13 mouse cellular contexts compared by ENCODE assay signal in the genomic region with DNA sequence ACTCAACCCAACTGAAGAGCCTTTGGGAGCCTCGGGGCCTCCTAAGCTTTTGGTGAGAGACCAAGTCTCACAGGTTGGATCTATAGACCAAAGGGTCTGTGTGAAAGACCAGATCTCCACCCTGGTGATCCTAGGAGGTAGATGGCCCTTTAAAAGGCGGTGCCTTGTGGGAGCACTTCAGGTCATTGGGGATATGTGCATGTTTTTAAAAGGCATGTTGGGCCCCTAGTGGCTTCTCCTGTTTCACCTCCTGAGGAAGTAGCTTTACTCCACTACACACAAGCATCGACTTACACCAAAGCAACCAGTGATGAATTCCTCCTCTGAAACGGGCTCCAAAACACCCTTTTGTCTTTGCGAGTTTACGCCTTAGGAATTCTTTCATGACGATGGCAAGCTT.
DNase-seq lines count a peak whose midpoint lies in the region; ATAC-seq and TF ChIP-seq lines count a peak whose summit lies in the region.
"Had no signal": no experiment of that assay in that cellular context is flagged by ENCODE, and none has a peak within 500 bp of the region (broad histone marks: within the 10 kb centered on the region; RNA-seq: fewer than 3 reads in every experiment).

No protein-coding gene starts in this region.

- H3K4me1 ChIP-seq in kidney, postnatal 0 days (replicated peaks; ENCODE audit: insufficient read depth, low read length): no peaks in the 10 kb centered on the region
- peaks cover 25% of the 10 kb centered on the region for H3K4me1 ChIP-seq in limb, embryonic 15.5 days
- no peaks in the 10 kb centered on the region for H3K4me1 ChIP-seq in midbrain, embryonic 15.5 days
- H3K4me1 ChIP-seq: liver, embryonic 15.5 days had no signal

- peak; percentile 88 for DNase-seq in kidney, postnatal 0 days (ENCODE audit: low spot score)
- DNase-seq in kidney, postnatal 14 days: no peak
- peak; percentile 69 for DNase-seq in embryo, embryonic 10 days (ENCODE audit: low spot score)
- DNase-seq in embryo, embryonic 9.5 days (ENCODE audit: extremely low spot score): peak; percentile 34
- no peak for DNase-seq in gastrocnemius, postnatal 14 days
- DNase-seq: cerebellum, adult 11-12 months; forebrain, postnatal 0 days had no signal

- 13% methylated on average over 7 of the region's 7 CpGs for WGBS in kidney, postnatal 0 days
- WGBS in limb, embryonic 15.5 days: 47% methylated on average over 7 of the region's 7 CpGs
- WGBS in midbrain, embryonic 15.5 days: 85% methylated on average over 7 of the region's 7 CpGs

- intact Hi-C loops in gastrocnemius, postnatal 14 days (cut with DNase I; ENCODE audit: low total_unique reads): loop anchor here (10.0 kb wide), 1 partner anchor 986 kb away; no protein-coding TSS in a partner anchor

- peak; percentile 44 for ATAC-seq in kidney, postnatal 0 days (replicated peaks; ENCODE audit: low FRiP score, low read depth)
- no peak for ATAC-seq in limb, embryonic 15.5 days (ENCODE audit: insufficient number of reproducible peaks, low FRiP score, low TSS enrichment, low read depth)
- ATAC-seq in midbrain, embryonic 15.5 days (replicated peaks): no peak
- ATAC-seq: forebrain, postnatal 0 days; inflammation-experienced regulatory T-cells, adult 6 months; midbrain, embryonic 13.5 days had no signal

- no peak overlapping the region for H3K4me3 ChIP-seq in kidney, postnatal 0 days (replicated peaks; ENCODE audit: low read depth, low read length)
- H3K4me3 ChIP-seq in limb, embryonic 15.5 days: no peak overlapping the region
- H3K4me3 ChIP-seq in midbrain, embryonic 15.5 days: no peak overlapping the region
- H3K4me3 ChIP-seq: left cerebral cortex, adult 2 months; liver, embryonic 15.5 days; midbrain, embryonic 13.5 days had no signal

- H3K36me3 ChIP-seq in kidney, postnatal 0 days (ENCODE audit: insufficient read depth, low read length): no peaks in the 10 kb centered on the region
- no peaks in the 10 kb centered on the region for H3K36me3 ChIP-seq in limb, embryonic 15.5 days
- no peaks in the 10 kb centered on the region for H3K36me3 ChIP-seq in midbrain, embryonic 15.5 days (replicated peaks)
- H3K36me3 ChIP-seq: liver, embryonic 15.5 days; midbrain, embryonic 13.5 days had no signal

- no peak overlapping the region for H3K4me2 ChIP-seq in kidney, postnatal 0 days (ENCODE audit: low read length)
- H3K4me2 ChIP-seq in limb, embryonic 15.5 days: no peak overlapping the region
- no peak overlapping the region for H3K4me2 ChIP-seq in midbrain, embryonic 15.5 days
- H3K4me2 ChIP-seq: liver, embryonic 15.5 days; midbrain, embryonic 13.5 days had no signal

- H3K9me3 ChIP-seq in kidney, postnatal 0 days (replicated peaks; ENCODE audit: low read length): no peaks in the 10 kb centered on the region
- H3K9me3 ChIP-seq in limb, embryonic 15.5 days: no peaks in the 10 kb centered on the region
- no peaks in the 10 kb centered on the region for H3K9me3 ChIP-seq in midbrain, embryonic 15.5 days
- H3K9me3 ChIP-seq: liver, embryonic 15.5 days; midbrain, embryonic 13.5 days had no signal

- H3K27ac ChIP-seq in kidney, postnatal 0 days: peak overlapping the region; percentile 74
- H3K27ac ChIP-seq in limb, embryonic 15.5 days: peak overlapping the region; percentile 54; the same call in 1 of the 2 replicates
- no peak overlapping the region for H3K27ac ChIP-seq in midbrain, embryonic 15.5 days
- H3K27ac ChIP-seq: left cerebral cortex, adult 2 months; liver, embryonic 15.5 days; midbrain, embryonic 13.5 days had no signal

- no peak overlapping the region for H3K9ac ChIP-seq in kidney, postnatal 0 days (ENCODE audit: low read depth, low read length)
- H3K9ac ChIP-seq in limb, embryonic 15.5 days: no peak overlapping the region
- H3K9ac ChIP-seq in midbrain, embryonic 15.5 days: no peak overlapping the region
- H3K9ac ChIP-seq: forebrain, postnatal 0 days; liver, embryonic 15.5 days; midbrain, embryonic 13.5 days had no signal

- no peaks in the 10 kb centered on the region for H3K27me3 ChIP-seq in kidney, postnatal 0 days (ENCODE audit: insufficient read depth, low read length)
- no peaks in the 10 kb centered on the region for H3K27me3 ChIP-seq in limb, embryonic 15.5 days
- H3K27me3 ChIP-seq in midbrain, embryonic 15.5 days (replicated peaks): no peaks in the 10 kb centered on the region
- H3K27me3 ChIP-seq: liver, embryonic 15.5 days; midbrain, embryonic 13.5 days had no signal

- TF ChIP-seq CTCF in kidney, postnatal 0 days (IDR thresholded peaks at IDR 0.05; ENCODE audit: low read depth): peak; percentile 33

Comparison
In these comparisons a context has a peak if more than half of its experiments do, and no peak if none do; other contexts are left out.
1. DNase-seq: peak in kidney, postnatal 0 days (single experiment), embryo, embryonic 10 days (single experiment) and embryo, embryonic 9.5 days (single experiment); none in kidney, postnatal 14 days (single experiment) and gastrocnemius, postnatal 14 days (single experiment).